Mouse (Mus musculus) MEL (cell line): ENCODE measurements around the gene Lancl2. TPM values are rescaled to one million over a fixed set of nuclear protein-coding genes. Genes with fewer than 3 reads are reported as not detected.

Source experiments
- DNase-seq: peaks from one replicate; pipeline ENCODE4 v3.0.0; 2011; ENCODE audit warnings: low read depth, low spot score
- H3K27ac ChIP-seq: 2 replicates; pipeline ENCODE4 v1.5.1; 2012; ENCODE audit warnings: low read depth, mild to moderate bottlenecking, control low read depth, low read length, moderate library complexity; ENCODE audit not compliant: control insufficient read depth
- H3K27me3 ChIP-seq, 2 experiments: fragments of 150-350 bp in 1 of 2; sonication (generic) in 1 of 2; 2 replicates each; pipeline ENCODE4 v1.6.1; 2012; ENCODE audit warnings: low read length in 2 of 2, mild to moderate bottlenecking in 2 of 2, improper control_type of control experiment in 1 of 2, moderate library complexity in 1 of 2; ENCODE audit not compliant: insufficient read depth in 2 of 2, control insufficient read depth in 1 of 2
- H3K36me3 ChIP-seq, 2 experiments: 2 replicates each; pipeline ENCODE4 v1.6.1; 2012 to 2014; ENCODE audit warnings: low read length in 2 of 2, improper control_type of control experiment in 1 of 2, inconsistent platforms in 1 of 2, mild to moderate bottlenecking in 1 of 2; ENCODE audit not compliant: insufficient read depth in 2 of 2, control insufficient read depth in 1 of 2
- H3K4me1 ChIP-seq, 2 experiments: fragments of 150-350 bp in 1 of 2; sonication (generic) in 1 of 2; 2 replicates each; pipeline ENCODE4 v1.6.1; 2012; ENCODE audit warnings: low read length in 2 of 2, improper control_type of control experiment in 1 of 2, mild to moderate bottlenecking in 1 of 2; ENCODE audit not compliant: insufficient read depth in 2 of 2, control insufficient read depth in 1 of 2
- H3K4me3 ChIP-seq, 2 experiments: fragments of 150-350 bp in 1 of 2; sonication (generic) in 1 of 2; 2 replicates each; pipeline ENCODE4 v1.5.1; 2012; ENCODE audit warnings: low read depth in 2 of 2, low read length in 2 of 2, mild to moderate bottlenecking in 2 of 2, moderate library complexity in 2 of 2, control low read depth in 1 of 2, improper control_type of control experiment in 1 of 2; ENCODE audit not compliant: control insufficient read depth in 1 of 2, insufficient read depth in 1 of 2
- H3K79me2 ChIP-seq: 2 replicates; pipeline ENCODE4 v1.6.1; 2012; ENCODE audit warnings: mild to moderate bottlenecking, low read length, moderate library complexity; ENCODE audit not compliant: control insufficient read depth, poor library complexity, insufficient read depth
- H3K9ac ChIP-seq: 2 replicates; pipeline ENCODE4 v1.6.1; 2012; ENCODE audit warnings: low read depth, mild to moderate bottlenecking, control low read depth, low read length, moderate library complexity; ENCODE audit not compliant: control insufficient read depth, poor library complexity, severe bottlenecking
- H3K9me3 ChIP-seq: fragments of 150-350 bp; sonication (generic); replicated peaks from 2 replicates; pipeline ENCODE4 v1.6.1; 2012; ENCODE audit warnings: mild to moderate bottlenecking, low read length, improper control_type of control experiment, moderate library complexity; ENCODE audit not compliant: insufficient read depth
- CHD1 ChIP-seq: IDR thresholded peaks from 2 replicates; pipeline ENCODE4 v1.6.1; 2012; ENCODE audit warnings: low read depth, mild to moderate bottlenecking, inconsistent platforms, low read length, improper control_type of control experiment
- CHD2 ChIP-seq: IDR thresholded peaks from 2 replicates; pipeline ENCODE4 v1.6.1; 2011; ENCODE audit warnings: low read length, improper control_type of control experiment
- ELF1 ChIP-seq: IDR thresholded peaks from 2 replicates; pipeline ENCODE4 v1.6.1; 2014; ENCODE audit warnings: low read depth, mild to moderate bottlenecking, inconsistent platforms, low read length, improper control_type of control experiment, moderate library complexity
- EP300 ChIP-seq, 2 experiments: IDR thresholded peaks; 2 replicates each; pipeline ENCODE4 v1.6.1; 2011; ENCODE audit warnings: improper control_type of control experiment in 2 of 2, low read length in 2 of 2, low read depth in 1 of 2, mild to moderate bottlenecking in 1 of 2
- HCFC1 ChIP-seq: IDR thresholded peaks from 2 replicates; pipeline ENCODE4 v1.6.1; 2012; ENCODE audit warnings: low read depth, mild to moderate bottlenecking, inconsistent platforms, low read length, improper control_type of control experiment, moderate library complexity
- MAFK ChIP-seq: IDR thresholded peaks from 2 replicates; pipeline ENCODE4 v1.6.1; 2011; ENCODE audit warnings: low read depth, mild to moderate bottlenecking, low read length, improper control_type of control experiment, borderline replicate concordance
- MAX ChIP-seq: IDR thresholded peaks from 2 replicates; pipeline ENCODE4 v1.6.1; 2011; ENCODE audit warnings: low read length, improper control_type of control experiment
- MAZ ChIP-seq: IDR thresholded peaks from 2 replicates; pipeline ENCODE4 v1.6.1; 2012; ENCODE audit warnings: low read depth, mild to moderate bottlenecking, inconsistent platforms, low read length, improper control_type of control experiment
- MEF2A ChIP-seq: IDR thresholded peaks from 2 replicates; pipeline ENCODE4 v1.6.1; 2014; ENCODE audit warnings: low read depth, mild to moderate bottlenecking, inconsistent platforms, low read length, improper control_type of control experiment; ENCODE audit not compliant: poor library complexity, insufficient replicate concordance, severe bottlenecking; ENCODE audit errors: extremely low read depth
- MXI1 ChIP-seq: IDR thresholded peaks from 2 replicates; pipeline ENCODE4 v1.6.1; 2011; ENCODE audit warnings: mild to moderate bottlenecking, low read depth, low read length, improper control_type of control experiment
- MYB ChIP-seq: IDR thresholded peaks from 2 replicates; pipeline ENCODE4 v1.6.1; 2011; ENCODE audit warnings: mild to moderate bottlenecking, low read depth, low read length, improper control_type of control experiment
- MYC ChIP-seq: IDR thresholded peaks from 2 replicates; pipeline ENCODE4 v1.6.1; 2011; ENCODE audit warnings: low read depth, mild to moderate bottlenecking, low read length, improper control_type of control experiment, moderate library complexity
- NELFE ChIP-seq: IDR thresholded peaks from 2 replicates; pipeline ENCODE4 v1.6.1; 2011; ENCODE audit warnings: low read depth, low read length, improper control_type of control experiment
- NRF1 ChIP-seq: IDR thresholded peaks from 2 replicates; pipeline ENCODE4 v1.6.1; 2014; ENCODE audit warnings: low read depth, mild to moderate bottlenecking, inconsistent platforms, low read length, improper control_type of control experiment, moderate library complexity; ENCODE audit not compliant: poor library complexity, insufficient read depth, severe bottlenecking
- POLR2AphosphoS2 ChIP-seq: IDR thresholded peaks from 2 replicates; pipeline ENCODE4 v1.6.1; 2011; ENCODE audit warnings: low read length, improper control_type of control experiment
- POLR2AphosphoS5 ChIP-seq: IDR thresholded peaks from 2 replicates; pipeline ENCODE4 v1.6.1; 2012; ENCODE audit warnings: low read depth, borderline replicate concordance, mild to moderate bottlenecking, inconsistent platforms, low read length, moderate library complexity, mixed read lengths
- RCOR1 ChIP-seq: IDR thresholded peaks from 2 replicates; pipeline ENCODE4 v1.6.1; 2012; ENCODE audit warnings: low read depth, mild to moderate bottlenecking, inconsistent platforms, low read length, improper control_type of control experiment
- SIN3A ChIP-seq: IDR thresholded peaks from 2 replicates; pipeline ENCODE4 v1.6.1; 2012; ENCODE audit warnings: low read length, improper control_type of control experiment, inconsistent platforms
- SMC3 ChIP-seq: IDR thresholded peaks from 2 replicates; pipeline ENCODE4 v1.6.1; 2011; ENCODE audit warnings: low read depth, low read length, improper control_type of control experiment
- TAL1 ChIP-seq: IDR thresholded peaks from 2 replicates; pipeline ENCODE4 v1.6.1; 2012; ENCODE audit warnings: mild to moderate bottlenecking, inconsistent platforms, low read length, moderate library complexity, mixed read lengths
- TBP ChIP-seq: IDR thresholded peaks from 2 replicates; pipeline ENCODE4 v1.8.0; 2011; ENCODE audit warnings: low read depth, low read length, improper control_type of control experiment
- UBTF ChIP-seq: IDR thresholded peaks from 2 replicates; pipeline ENCODE4 v1.6.1; 2012; ENCODE audit warnings: low read depth, mild to moderate bottlenecking, inconsistent platforms, low read length, improper control_type of control experiment, moderate library complexity, borderline replicate concordance; ENCODE audit not compliant: insufficient read depth
- ZC3H11A ChIP-seq: IDR thresholded peaks from 2 replicates; pipeline ENCODE4 v1.6.1; 2012; ENCODE audit warnings: low read depth, mild to moderate bottlenecking, inconsistent platforms, low read length, improper control_type of control experiment
- ZMIZ1 ChIP-seq: IDR thresholded peaks from 2 replicates; pipeline ENCODE4 v1.6.1; 2012; ENCODE audit warnings: low read depth, mild to moderate bottlenecking, inconsistent platforms, low read length, improper control_type of control experiment, moderate library complexity
- ZNF384 ChIP-seq: IDR thresholded peaks from 2 replicates; pipeline ENCODE4 v1.6.1; 2012; ENCODE audit warnings: low read depth, mild to moderate bottlenecking, inconsistent platforms, low read length, improper control_type of control experiment
- polyA plus RNA-seq, 2 experiments: library from polyadenylated mRNA; stranded (reverse) in 1 of 2; unstranded in 1 of 2; fragments of >175 nt in 1 of 2; fragments of >200 nt in 1 of 2; gene quantifications; 2 replicates each; pipeline versions ENCODE4 v1.2.1 to v1.2.4; 2012; ENCODE audit warnings: low replicate concordance in 2 of 2, low read depth in 1 of 2; ENCODE audit not compliant: insufficient read length in 2 of 2, insufficient read depth in 1 of 2, missing spikeins in 1 of 2
- total RNA-seq: library from RNA; depleted of rRNA; stranded (reverse); fragments of 300-350 nt; gene quantifications from 2 replicates; pipeline ENCODE4 v1.2.3, GENCODE M21; 2012

Lancl2 gene
- total and polyA plus RNA-seq, 3 experiments, result 17.7 to 19.6 TPM; not detected in 1

- Histone ChIP-seq H3K27me3 (no peaks in the 10 kb centered on the region), H3K9ac (no peak overlapping the region), H3K27ac (0 out of 2 replicates have a peak overlapping the region, but pooled peaks have one; percentile 19), H3K4me1 (peaks cover 21 to 29% of the 10 kb centered on the region in 2 experiments), H3K36me3 (peaks cover 0 to 42% of the 10 kb centered on the region in 2 experiments; a peak in 2 of 4 replicates), H3K4me3 (no peak overlapping the region), H3K9me3 (no peaks in the 10 kb centered on the region), H3K79me2 (no peaks in the 10 kb centered on the region)
- peak; percentile 67 for DNase-seq
- TF ChIP-seq MAFK, result no peak
- TF ChIP-seq ELF1, result 0 out of 2 replicates have a peak, but pooled peaks have one; percentile 17
- no peak for TF ChIP-seq CHD2
- no peak for TF ChIP-seq ZMIZ1
- TF ChIP-seq POLR2AphosphoS2, result no peak
- TF ChIP-seq CHD1, result no peak
- no peak for TF ChIP-seq MYC
- no peak for TF ChIP-seq HCFC1
- TF ChIP-seq TBP, result no peak
- no peak for TF ChIP-seq MAX
- no peak for TF ChIP-seq RCOR1
- 0 out of 4 replicates have a peak, but pooled peaks of 1 of the 2 experiments have one; percentile 12 for TF ChIP-seq EP300 (IDR thresholded peaks at IDR 0.05; ENCODE audit: low read depth in 1 of 2, low read length in 2 of 2)
- 0 out of 2 replicates have a peak, but pooled peaks have one; percentile 30 for TF ChIP-seq ZNF384
- TF ChIP-seq MEF2A, result no peak
- TF ChIP-seq SIN3A, result peak; percentile 25; the same call in 1 of the 2 replicates
- TF ChIP-seq NRF1, result no peak
- no peak for TF ChIP-seq UBTF
- TF ChIP-seq MYB, result no peak
- no peak for TF ChIP-seq ZC3H11A
- TF ChIP-seq TAL1, result 0 out of 2 replicates have a peak, but pooled peaks have one; percentile 20
Observed at GRCm38 (mm10) chr6:57770467-57771190, 68.3 kb downstream of the Lancl2 start.

GRCm38 (mm10) chr6:57773792-57774191 lies 71.5 kb downstream of the Lancl2 start:
- H3K27ac ChIP-seq, result no peak overlapping the region

More at GRCm38 (mm10) chr6:57773792-57774191, 71.5 kb downstream of the Lancl2 start:
- peaks cover 0 to 16% of the 10 kb centered on the region in 2 experiments; a peak in 2 of 4 replicates for H3K36me3 ChIP-seq
- H3K27me3 ChIP-seq, result no peaks in the 10 kb centered on the region
- H3K9me3 ChIP-seq, result no peaks in the 10 kb centered on the region
- peaks cover 4 to 8% of the 10 kb centered on the region in 2 experiments for H3K4me1 ChIP-seq
- no peak overlapping the region for H3K9ac ChIP-seq
- DNase-seq, result no peak
- TF ChIP-seq SMC3, result no peak
- TF ChIP-seq NELFE, result no peak
- no peak for TF ChIP-seq CHD2
- no peak for TF ChIP-seq POLR2AphosphoS5
- no peak for TF ChIP-seq MAZ
- no peak for TF ChIP-seq MYC
- no peak for TF ChIP-seq MXI1
- TF ChIP-seq TAL1, result no peak
- H3K4me3 ChIP-seq, result no peak overlapping the region
- no peaks in the 10 kb centered on the region for H3K79me2 ChIP-seq
